Mouse (Mus musculus) thymus, adult 2 months (tissue): ENCODE measurements around the gene Clp1.

Experiments
- CTCF ChIP-seq: fragments of 200-500 bp; IDR thresholded peaks from 2 replicates; pipeline ENCODE4 v1.5.1; 2012; ENCODE audit warnings: mild to moderate bottlenecking, control low read depth, low read length, moderate library complexity, borderline replicate concordance; ENCODE audit not compliant: control insufficient read depth, poor library complexity, insufficient read depth; ENCODE audit errors: extremely low read depth
- POLR2A ChIP-seq: fragments of 200-500 bp; IDR thresholded peaks from 2 replicates; pipeline ENCODE4 v1.6.1; 2012; ENCODE audit warnings: mild to moderate bottlenecking, low read length, control low read depth, moderate library complexity; ENCODE audit not compliant: control insufficient read depth, poor library complexity, insufficient read depth; ENCODE audit errors: extremely low read depth

GRCm38 (mm10) chr2:84721182-84721581 lies 6.0 kb downstream of the Clp1 start:
- TF ChIP-seq CTCF, result no peak
- TF ChIP-seq POLR2A, result no peak
